Mouse (Mus musculus) cerebellum, adult 8-10 months (tissue): ENCODE data around the gene Fuca1.
"Not testable (repeated sequence)": the region's sequence is repeated elsewhere in the genome, so short reads cannot be mapped to it uniquely, and the experiment has no call there.

Source experiments
- DNase-seq: peaks from one replicate; pipeline ENCODE4 v3.0.0; 2022

Fuca1 gene

GRCm38 (mm10) chr4:135955886-135956285 is 35.4 kb downstream of the Fuca1 start:
- DNase-seq = no peak

- no peak for DNase-seq
Measured at GRCm38 (mm10) chr4:135958354-135958753, 37.8 kb downstream of the Fuca1 start.

GRCm38 (mm10) chr4:135960717-135961116 is 40.2 kb downstream of the Fuca1 start:
- DNase-seq = peak; percentile 79

GRCm38 (mm10) chr4:135961709-135962108 is 41.2 kb downstream of the Fuca1 start:
- DNase-seq = no peak

GRCm38 (mm10) chr4:135962198-135962597 is 41.7 kb downstream of the Fuca1 start:
- DNase-seq = no peak

DNA sequence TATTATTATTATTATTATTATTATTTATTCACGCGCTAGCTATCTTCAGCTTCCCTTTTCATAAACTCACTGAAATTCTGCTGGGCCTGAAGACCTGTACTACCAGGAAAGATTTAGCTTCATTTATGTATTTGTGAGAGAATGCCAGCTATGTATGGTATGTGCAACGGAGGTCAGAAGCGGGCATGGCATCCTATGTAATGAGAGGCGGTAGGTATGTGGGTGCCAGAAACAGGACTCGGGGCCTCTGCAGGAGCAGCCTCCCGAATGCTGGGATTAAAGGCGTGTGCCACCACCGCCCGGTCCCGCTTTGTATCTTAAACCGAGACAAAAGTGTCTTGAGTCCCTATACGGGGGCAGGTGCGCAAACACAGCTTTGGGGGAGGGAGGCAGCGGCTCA is 42.4 kb downstream of the Fuca1 start:
- DNase-seq = no peak

DNA sequence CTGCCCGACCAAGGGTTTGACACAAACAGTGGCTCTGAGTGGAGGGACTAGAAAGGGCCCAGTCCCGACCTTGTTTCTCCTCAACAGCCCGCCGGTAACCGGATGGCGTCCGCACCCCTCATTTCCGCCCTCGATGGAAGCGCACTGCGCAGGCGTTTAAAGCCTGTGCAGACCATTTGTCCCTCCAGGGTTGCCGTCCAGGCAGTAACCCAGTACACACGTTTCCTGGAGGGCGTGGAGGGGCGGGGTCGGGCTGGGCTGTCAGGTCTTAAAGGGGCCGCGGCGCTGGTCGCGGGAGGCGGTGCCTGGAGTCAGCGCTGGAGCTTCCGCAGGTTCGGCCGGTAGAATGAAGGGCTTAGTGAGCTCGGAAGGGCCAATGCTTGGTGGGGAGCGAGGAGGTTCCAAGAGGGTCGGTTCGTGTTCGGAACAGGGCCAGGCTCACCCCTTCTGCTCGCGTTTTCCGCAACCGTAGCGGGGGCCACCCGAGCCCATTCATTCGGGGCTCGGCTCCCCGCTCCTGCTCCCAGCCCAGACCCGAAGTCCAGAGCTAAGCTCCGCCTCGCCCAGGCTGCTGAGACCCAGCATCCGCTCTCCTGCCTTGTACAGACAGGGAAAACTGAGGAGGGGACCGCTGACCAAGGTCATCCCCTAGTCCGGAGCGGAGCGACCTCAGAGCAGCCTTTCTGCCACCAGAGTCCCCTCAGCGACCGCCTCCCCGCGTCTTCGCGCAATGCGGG is 43.1 kb downstream of the Fuca1 start, which contains the start of gene Gale:
TSS of gene Gale (plus strand) at position 271 of the 737 bp plus-strand sequence.
- DNase-seq = peak; percentile 91

DNA sequence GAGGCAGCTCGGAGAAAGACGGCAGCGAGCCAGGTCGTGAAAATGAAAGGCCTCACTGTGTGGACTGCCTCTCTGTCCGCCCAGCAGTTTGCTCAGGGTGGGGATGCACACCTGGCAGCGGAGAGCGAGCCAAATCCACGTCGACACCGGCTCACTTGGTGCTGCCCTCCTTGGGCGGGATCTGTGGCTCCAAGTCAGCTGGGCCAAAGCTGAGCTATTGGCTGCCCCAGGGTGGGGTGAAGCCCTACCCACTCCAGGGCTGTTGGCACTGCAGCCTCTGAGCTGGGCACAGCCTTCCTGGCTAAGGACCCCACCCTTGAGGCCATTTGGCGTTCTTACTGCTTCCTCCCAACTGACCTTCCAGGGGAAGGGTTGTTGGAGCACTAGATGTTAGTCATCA is 43.9 kb downstream of the Fuca1 start:
- DNase-seq = peak; percentile 58

DNA sequence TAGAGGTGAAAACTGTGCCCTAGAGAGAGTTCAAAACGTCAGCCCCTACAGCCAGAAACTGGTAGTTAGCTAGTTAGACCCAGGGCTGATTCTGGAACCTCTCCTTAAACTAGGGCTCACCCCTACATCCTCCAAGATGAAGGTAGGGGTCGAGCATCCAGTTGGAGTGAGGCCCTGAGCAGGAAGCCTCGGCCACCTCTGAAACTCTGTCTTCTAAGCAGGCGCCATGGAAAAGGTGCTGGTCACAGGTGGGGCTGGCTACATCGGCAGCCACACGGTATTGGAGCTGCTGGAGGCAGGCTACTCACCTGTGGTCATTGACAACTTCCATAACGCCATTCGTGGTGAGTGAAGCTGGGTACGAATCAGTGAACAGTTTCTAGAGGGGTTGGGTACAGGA is 44.6 kb downstream of the Fuca1 start:
- no peak for DNase-seq

- DNase-seq = no peak
Measured at GRCm38 (mm10) chr4:135966283-135966682, 45.7 kb downstream of the Fuca1 start.

- DNase-seq = no peak
Measured at GRCm38 (mm10) chr4:135967086-135967760, 46.7 kb downstream of the Fuca1 start.

DNA sequence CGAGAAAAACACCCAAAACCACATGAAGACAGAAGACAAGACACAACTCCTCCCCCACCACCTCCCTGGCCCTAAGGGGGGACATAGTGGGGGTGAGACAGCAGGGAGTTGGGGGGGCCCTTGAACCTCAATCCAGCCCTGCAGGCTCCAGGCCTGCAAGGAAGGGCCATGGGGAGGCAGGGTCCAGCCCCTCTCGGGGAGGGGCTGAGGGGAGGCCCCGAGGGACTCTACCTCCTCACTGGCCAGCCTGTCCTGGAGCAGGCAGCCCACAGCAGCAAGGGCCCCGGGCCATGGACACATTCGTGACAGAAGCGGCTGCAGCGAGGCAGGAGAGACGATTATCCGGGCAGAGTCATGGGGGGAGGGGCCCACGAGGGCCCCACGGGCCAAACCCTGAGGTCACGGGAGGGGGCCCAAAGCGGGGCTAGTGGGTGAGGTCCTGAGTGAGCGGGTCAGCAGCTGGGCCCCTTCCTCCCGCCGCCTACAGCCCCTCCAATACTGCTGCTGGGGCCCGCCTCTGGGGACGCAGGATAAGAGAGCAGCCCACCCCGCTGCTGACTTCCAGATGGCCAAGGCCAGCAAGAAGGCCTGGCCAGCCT is 47.8 kb downstream of the Fuca1 start:
- DNase-seq = no peak

GRCm38 (mm10) chr4:135969070-135969750 is 48.7 kb downstream of the Fuca1 start:
- DNase-seq = peak; percentile 26

DNA sequence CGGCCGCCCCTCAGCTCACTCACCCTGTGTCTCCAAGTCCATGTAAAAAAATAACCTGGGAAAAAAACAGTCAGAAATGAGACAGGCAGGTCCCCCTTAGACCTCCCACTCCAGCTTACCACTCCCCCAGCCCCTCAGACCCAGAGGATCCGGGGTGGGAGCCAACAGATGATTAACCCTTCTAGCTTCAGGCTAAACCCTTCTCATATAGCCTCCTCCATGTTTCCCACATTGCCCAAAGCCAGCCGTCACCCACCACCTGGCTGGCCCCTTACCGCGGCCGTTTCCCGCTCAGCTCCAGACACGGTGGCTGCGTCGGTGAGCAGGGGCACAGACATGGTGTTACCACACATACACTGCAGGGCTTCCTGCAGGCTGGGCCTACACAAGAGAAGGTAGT is 50.0 kb downstream of the Fuca1 start:
- peak; percentile 13 for DNase-seq

GRCm38 (mm10) chr4:135971805-135972555 is 51.4 kb downstream of the Fuca1 start:
- DNase-seq = no peak

DNA sequence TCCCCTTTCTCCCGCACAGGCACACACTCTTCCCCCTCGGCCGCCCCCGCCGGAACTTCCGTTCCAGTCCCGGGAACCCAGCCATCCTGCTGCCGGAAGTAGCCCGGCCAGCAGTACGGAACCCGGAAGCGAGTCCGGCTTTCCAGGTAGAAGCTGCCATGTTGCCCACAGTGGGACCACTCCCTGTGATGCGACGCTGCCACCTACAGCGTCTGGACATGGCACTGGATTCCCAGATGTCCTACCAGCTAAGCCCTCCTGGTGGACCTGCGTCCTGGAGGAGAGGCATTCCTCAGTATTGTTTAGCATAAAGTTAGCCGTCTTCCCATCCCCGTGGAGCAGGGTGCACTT is 52.0 kb downstream of the Fuca1 start, which contains the start of gene Lypla2:
TSS of gene Lypla2 (minus strand) at position 71 of the 351 bp plus-strand sequence.
- DNase-seq = peak; percentile 87

DNA sequence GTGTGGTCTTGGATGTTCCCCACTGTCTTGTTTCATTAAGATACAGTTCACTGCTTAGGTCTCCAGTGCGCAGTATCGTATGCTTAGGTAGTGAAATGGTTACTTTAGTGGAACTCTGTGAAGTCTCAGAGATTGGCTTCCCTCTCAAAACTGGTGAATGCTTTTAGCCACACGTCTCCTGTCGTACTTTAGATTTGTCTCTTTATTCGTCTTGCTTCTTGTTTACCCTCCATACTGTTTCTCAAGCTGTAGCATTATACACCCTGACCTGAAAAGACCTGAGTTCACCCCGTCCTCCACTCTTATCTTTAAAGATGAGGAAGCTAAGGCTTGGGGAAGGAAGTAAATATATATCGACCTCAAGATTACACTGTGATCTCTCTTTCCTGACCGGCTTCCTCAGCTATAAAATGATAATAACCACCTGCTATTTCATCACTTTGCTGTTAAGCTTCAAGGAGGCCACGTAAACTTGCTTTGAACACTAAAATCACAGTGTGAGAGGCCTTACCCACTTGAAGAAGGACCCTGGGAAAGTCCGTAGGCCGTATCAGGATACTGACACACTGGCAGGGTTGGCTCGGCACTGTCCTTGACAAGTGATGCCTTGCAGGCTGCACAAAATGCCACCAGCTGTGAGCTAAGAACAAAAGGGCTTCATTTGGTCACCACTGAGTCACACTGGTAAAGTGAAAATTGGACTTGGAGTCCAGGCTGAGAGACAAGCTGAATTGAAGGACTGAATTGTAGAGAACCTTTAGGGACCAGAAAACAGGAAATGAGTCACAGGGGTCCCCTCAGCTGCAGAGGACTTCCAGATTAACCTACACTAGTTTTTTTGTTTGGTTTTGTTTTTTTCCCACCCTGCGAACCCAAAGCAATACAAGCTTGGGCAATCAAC is 52.6 kb downstream of the Fuca1 start:
- peak; percentile 18 for DNase-seq

DNA sequence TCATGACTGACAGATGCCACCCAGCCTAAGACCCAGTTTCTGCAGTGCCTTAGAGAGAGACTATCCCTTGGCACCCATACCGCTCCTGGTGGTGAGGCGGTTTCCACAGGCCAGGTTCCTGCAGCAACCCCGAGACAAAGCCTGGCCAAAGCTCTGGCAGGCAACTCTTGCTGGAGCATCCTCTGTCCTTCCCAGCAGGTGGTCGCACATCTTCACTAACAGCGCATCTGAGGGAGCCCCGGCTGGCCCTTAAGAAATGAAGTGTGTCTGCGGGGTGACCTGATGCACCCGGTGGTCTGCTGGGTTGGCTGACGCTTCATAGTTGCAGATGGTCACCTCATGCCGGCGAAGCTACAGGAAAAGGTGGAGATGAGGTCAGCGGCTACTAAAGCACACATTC is 55.6 kb downstream of the Fuca1 start:
- peak; percentile 14 for DNase-seq

DNA sequence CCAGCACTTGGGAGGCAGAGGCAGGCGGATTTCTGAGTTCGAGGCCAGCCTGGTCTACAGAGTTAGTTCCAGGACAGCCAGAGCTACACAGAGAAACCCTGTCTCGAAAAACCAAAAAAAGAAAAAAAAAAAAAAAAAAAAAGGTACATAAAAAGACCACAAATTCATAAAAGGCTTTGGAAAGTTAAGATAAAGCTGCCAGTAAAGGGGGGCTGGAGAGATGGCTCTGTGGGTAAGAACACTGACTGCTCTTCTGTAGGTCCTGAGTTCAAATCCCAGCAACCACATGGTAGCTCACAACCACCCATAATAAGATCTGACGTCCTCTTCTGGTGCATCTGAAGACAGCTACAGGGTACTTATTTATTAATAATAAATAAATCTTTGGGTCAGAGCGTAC is 59.7 kb downstream of the Fuca1 start:
- not testable (repeated sequence) for DNase-seq

- peak; percentile 43 for DNase-seq
Measured at GRCm38 (mm10) chr4:135981524-135982063, 61.1 kb downstream of the Fuca1 start.

- no peak for DNase-seq
Measured at GRCm38 (mm10) chr4:135984556-135984955, 64.0 kb downstream of the Fuca1 start.
